Mouse (Mus musculus) embryo, embryonic 9.5 days (tissue): ENCODE measurements at regions not wholly inside any gene's neighbourhood (a gene's known extent, or its start where the extent isn't known, plus 50 kb on each side); places are given as distances from the start of the nearest gene placed in this dataset.
A peak's percentile ranks its signal among the peaks of the same experiment; 100 is the strongest.

ENCODE experiments used
- DNase-seq: peaks from one replicate; pipeline ENCODE4 v3.0.0-alpha.2; 2017; ENCODE audit errors: extremely low spot score

- no peak for DNase-seq
Measured at GRCm38 (mm10) chr2:34042336-34042735, 154.6 kb upstream of the Mvb12b start.

GRCm38 (mm10) chr2:34038982-34039381 lies 151.2 kb upstream of the Mvb12b start:
- no peak for DNase-seq

DNA sequence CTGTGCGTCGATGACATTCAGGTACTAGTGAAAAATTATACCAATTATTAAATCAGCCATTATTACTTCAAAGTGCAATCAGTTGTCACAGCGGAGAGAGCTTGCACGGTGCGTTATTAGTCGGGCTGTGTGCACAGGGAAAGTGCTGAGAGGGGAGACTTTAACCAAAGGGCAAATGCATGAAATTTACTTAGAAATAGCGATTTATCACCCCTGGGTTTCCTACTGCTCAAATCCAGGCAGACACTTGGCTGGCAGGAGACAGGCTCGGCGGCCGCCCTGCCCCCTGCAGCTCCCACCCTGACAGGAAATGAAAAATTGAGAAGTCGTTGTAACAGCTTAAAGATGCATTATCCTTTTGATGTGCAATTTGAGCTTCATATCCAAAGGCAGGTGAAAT lies 145.5 kb upstream of the Mvb12b start:
- no peak for DNase-seq

DNA sequence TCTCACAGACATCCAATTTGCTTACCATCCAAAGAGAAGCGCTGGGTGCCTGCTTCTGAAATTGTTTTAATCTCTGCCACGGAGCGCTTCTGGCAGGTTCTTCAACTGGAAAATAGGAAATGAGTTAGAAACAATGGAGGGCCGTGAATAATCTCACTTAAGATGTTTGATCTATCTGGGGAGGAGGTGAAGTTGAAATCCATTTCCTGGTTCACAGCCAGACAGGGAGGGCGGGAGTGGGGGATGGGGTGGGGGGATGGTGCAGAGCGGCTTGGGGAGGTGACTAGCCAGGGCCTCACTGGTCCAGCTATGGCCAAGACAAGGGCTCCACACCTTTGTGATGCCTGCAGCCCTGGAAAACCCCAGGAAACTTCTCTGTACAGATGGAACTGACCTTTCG lies 143.7 kb upstream of the Mvb12b start:
- DNase-seq, result no peak

GRCm38 (mm10) chr2:34031001-34031412 lies 143.3 kb upstream of the Mvb12b start:
- DNase-seq, result no peak

- DNase-seq, result no peak
Measured at GRCm38 (mm10) chr2:34027445-34027844, 139.7 kb upstream of the Mvb12b start.

GRCm38 (mm10) chr2:34026566-34027360 lies 139.0 kb upstream of the Mvb12b start:
- no peak for DNase-seq

- peak; percentile 39 for DNase-seq
Measured at GRCm38 (mm10) chr2:34025715-34026360, 138.1 kb upstream of the Mvb12b start.

DNA sequence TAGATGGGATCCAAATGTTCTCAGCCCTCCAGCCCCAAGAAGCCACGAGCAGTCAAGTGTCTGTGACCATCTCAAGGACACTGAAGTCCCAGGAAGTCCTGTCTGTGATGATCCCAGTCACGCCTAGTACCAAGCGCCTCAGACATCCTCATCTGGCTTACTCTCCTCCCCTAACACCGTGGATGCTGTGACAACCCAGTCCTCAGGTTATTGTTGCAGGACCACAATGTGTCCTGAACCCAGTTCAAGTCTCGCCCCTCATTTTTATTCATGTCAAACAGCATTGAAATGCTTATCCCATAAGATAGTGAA lies 129.4 kb upstream of the Mvb12b start:
- DNase-seq, result no peak

DNA sequence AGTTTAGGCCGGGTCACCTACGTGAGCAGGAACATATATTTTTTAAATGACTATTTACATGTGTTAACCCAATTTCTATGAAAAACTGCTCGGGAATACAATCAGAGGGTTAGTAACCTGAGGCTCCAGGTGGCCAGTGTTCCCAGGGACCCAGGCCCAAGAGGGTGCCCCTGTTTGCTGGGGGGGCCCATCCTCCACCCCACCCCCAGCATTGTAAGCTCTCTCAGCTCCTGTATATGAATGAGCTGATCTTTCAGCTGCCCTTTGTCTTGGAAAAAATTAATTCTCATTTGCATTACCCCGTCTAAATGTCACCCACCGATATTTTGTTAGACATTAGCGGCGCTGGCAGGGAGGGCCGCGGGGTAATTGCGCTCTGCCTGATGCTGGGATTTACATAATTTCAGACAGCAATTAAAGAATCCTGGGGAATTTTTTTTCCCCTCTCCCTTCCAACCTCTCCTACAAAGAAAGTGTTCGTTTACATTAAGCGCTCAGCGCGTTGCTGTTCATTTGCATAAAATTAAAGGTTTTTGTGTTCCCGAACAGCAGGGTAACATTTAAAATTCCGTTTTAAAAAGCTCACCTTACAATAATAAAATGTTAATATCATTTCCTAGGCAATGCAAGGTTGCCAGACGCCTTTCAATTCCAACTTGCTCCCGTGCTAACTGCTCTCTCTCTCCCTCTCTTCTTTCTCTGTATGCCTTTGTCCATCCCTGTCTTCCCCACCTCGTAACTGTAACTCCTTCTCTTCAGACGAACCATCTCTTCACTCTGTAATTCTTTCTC lies 128.8 kb upstream of the Mvb12b start:
- no peak for DNase-seq

DNA sequence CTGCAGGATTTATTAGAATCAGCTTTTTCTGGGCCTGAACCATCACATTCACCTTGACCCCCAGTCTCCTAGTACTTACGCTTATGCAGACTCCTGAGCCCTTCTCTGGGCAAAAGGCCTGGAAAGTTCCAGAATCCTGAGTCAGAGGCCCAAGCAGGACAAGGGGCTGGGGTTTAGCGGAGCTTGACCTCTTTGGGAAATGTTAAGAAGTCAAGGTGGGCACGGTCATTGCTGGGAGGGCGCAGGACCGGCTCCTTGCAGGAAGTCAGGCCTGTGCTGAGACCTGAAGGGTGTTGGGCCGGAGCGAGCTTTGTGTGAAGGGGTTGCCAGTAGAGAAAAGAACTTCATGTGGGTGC lies 127.9 kb upstream of the Mvb12b start:
- DNase-seq, result no peak

- no peak for DNase-seq
Measured at GRCm38 (mm10) chr2:34014868-34015639, 127.3 kb upstream of the Mvb12b start.

- no peak for DNase-seq
Measured at GRCm38 (mm10) chr2:34010166-34010565, 122.4 kb upstream of the Mvb12b start.

- DNase-seq, result no peak
Measured at GRCm38 (mm10) chr2:34007916-34008315, 120.2 kb upstream of the Mvb12b start.

- no peak for DNase-seq
Measured at GRCm38 (mm10) chr2:33997106-33997505, 109.4 kb upstream of the Mvb12b start.

GRCm38 (mm10) chr2:33996331-33996730 lies 108.6 kb upstream of the Mvb12b start:
- DNase-seq, result no peak

GRCm38 (mm10) chr2:33991299-33991698 lies 103.6 kb upstream of the Mvb12b start:
- DNase-seq, result no peak

DNA sequence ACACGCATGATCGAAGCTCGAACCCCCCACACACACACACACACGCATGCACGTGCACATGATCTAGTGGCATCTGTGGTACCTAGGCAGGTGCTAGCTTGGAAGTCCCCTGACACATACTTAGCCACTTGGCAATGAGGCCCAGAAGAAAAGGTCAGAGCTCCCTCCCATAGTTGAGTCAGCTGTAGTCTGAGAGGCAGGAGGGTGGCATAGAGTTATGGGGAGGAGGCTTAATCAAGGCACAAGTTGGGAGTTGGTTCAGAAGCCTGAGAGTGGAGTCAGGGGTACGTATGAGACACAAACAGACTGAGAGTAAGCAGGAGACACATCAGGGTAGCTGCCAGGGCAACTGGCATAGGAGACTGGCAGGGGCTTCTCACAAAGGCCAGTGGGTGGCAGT lies 103.0 kb upstream of the Mvb12b start:
- DNase-seq, result no peak

DNA sequence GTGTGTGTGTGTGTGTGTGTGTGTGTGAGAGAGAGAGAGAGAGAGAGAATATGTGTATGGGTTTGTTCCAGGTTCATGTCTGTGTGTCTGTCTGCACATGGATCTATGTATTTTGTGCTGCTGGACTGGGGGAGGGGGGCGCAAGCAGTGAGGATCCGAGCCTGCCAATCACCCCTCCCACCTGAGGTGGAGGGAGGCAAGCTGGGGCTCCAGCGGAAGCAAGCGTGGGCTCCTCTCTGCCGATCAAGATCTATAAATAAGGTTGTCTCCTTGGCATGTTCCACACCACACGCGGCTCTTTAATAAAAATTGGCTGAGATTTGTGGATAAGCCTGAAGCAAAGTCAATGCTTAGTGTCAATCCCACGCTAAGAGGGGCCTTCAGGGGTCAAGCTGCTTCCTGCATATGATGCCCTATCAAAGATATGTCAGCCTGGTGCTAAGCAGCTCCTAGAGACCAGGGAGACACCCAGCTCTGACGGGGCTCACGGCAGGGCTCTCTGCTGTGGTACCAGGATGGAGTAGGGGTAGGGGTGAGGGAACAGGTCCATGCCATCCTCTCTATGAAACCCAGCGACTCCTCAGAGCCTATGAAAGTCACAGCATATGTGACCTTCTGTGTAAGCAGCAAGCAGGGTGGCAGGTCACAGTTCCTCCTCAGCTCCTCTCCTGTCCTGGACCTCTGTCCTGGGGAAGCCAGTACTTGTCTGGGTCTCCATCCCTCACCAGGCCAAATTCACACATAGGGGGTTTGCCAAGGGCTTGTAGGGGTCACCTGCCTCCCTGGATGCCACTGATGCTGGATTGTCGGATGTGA lies 102.0 kb upstream of the Mvb12b start:
- DNase-seq, result no peak

DNA sequence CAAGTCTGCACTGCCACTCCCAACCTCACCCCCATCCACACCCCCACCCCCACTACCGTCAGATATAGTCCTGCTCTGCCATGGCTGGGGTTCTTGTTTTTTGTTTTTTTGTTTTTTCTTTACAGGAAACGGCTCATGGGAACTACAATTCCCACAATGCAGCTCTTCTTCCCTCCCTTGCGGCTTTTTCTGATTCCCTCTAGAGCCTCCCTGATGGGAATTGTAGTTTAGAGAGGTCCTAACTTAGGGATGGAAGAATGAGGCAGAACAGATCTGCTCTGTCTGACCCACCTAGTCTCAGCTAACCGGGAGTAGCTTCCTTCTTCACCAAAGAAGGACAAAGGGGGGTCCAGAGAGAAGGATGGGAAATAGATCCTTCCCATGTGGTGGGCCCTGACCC lies 98.7 kb upstream of the Mvb12b start:
- DNase-seq, result peak; percentile 18

DNA sequence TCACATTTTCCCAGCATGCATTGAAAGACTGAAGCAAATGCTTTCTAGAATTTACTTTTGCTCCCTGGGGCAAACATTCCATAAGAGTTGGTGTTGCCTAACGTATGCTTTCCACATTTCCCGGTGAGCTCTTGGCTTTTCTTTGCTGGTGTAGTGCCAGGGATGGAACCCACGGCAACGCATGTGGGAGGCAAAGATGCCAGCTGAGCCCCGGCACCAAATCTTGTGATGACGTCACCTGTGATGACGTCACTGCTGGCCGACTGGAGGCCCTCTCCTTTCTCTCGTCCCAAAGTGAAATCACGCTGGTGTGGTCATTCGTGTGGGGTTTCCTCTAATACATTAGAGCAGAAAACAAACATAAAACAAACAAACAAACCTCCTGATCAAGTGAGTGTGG lies 97.6 kb upstream of the Mvb12b start:
- no peak for DNase-seq
